Mouse (Mus musculus): Measurements from ENCODE around the gene Olfr1513.
"Not testable (repeated sequence)": the region's sequence is repeated elsewhere in the genome, so short reads cannot be mapped to it uniquely, and the experiment has no call there.

Gene Olfr1513

DNA sequence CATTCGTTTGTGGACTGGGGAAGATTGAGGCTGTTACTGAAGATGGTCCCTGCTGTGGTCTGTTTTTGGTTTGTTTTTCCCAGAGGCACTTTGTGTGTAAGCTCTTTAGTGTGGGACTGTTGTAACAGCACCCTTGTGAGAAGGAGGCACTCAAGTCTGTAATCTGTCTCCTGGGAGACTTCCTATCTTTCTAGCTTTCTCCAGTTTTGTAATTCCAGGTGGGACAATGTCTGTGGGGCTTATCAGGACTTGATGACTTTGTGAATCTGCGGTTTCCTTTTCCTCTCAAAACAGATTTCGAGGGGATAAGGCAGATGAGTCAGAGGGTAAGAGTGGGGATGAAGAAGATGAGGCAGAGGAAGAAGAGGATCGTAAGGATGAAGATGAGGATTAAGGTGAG is at the start of gene Olfr1513:
Gene Olfr1513, minus strand, starts transcription at position 101 of the 400 bp plus-strand sequence.
- DNase-seq (ENCODE audit: extremely low spot score), result no peak

DNA sequence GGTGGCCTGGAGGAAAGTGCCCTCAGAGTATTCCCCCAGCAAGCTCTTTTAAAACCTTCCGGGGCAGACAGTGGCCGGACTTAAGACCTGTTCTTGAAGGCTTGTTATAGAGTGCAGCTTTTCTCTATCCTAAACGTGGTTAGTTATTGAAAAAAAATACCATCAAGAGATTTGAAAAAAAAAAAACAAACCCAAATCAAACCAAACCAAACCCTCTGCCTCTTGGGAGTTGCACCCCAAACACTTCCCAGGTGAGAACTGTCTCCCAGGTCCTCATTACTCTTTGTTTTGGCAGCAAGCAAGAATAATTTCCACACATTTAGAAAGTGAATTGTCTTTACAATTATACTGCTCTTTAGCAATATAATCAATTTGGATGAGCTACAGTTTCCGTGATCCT is 41.1 kb upstream of the Olfr1513 start, which contains the start of gene Olfr1511:
Gene Olfr1511, minus strand, starts transcription at position 101 of the 400 bp plus-strand sequence.
- no peak for DNase-seq (ENCODE audit: extremely low spot score)

DNA sequence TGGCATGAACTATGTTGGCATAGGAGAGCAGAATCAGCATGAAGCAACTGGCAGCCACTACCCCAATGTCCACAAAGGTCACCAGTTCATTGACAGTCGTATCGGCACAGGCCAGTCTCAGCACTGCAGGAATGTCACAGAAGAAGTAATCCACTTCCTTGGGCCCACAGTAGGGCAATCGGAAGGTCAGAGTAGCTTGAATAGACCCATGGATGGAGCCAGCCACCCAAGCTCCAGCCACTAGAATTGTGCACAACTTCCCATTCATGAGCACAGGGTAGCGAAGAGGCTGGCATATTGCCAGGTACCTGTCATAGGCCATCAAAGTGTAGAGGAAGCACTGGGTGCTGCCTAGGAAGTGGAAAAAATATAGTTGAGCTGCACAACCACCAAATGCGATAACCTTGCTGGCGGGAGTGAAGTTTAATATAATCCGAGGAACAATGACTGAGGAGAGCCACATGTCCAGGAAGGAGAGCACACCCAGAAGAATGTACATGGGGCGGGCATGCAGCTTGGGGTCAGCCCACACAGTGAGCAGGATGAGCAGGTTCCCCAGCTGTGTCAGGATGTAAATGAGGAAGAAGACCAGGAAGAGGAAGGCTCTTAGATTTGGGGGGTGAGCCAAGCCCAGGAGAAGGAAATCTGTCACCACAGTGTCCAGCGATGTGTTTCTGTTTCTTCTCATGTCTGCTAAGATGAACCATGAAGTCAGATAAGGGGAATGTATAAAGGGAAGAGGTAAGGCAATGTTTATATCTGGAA is 34.1 kb upstream of the Olfr1513 start:
- DNase-seq (ENCODE audit: extremely low spot score), result not testable (repeated sequence)

DNA sequence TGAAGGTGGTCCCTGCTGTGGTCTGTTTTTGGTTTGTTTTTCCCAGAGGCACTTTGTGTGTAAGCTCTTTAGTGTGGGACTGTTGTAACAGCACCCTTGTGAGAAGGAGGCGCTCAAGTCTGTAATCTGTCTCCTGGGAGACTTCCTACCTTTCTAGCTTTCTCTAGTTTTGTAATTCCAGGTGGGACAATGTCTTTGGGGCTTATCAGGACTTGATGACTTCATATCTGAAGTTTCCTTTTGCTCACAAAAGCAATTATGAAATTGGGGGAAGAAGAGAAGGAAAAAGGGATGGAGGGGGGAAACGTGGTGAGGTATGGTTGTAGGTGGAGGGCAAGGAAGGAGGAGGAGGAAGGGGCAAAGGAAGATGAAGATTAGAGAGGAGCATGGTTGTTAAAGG is 22.9 kb upstream of the Olfr1513 start, which contains the start of gene Olfr1512:
Gene Olfr1512, minus strand, starts transcription at position 101 of the 400 bp plus-strand sequence.
- DNase-seq (ENCODE audit: extremely low spot score), result no peak

DNA sequence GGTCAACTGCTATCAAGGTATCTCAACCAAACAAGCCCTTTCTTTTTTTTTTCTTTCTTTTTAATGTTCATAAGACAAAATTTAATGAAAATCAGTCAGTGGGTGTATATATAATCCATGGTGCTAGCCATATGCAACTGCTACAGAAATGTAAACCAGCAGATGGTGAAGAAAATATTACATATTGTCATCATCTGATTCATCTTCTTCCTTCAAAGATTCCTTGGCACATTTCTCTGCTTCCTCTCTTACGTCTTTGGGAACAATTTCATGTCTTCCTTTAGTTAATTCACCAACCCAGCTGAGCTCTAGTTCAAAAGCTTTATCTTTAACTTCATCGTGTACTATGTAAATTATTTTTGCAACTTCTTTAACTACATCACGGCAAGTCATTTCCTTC is 12.5 kb upstream of the Olfr1513 start:
- DNase-seq (ENCODE audit: extremely low spot score), result no peak

DNA sequence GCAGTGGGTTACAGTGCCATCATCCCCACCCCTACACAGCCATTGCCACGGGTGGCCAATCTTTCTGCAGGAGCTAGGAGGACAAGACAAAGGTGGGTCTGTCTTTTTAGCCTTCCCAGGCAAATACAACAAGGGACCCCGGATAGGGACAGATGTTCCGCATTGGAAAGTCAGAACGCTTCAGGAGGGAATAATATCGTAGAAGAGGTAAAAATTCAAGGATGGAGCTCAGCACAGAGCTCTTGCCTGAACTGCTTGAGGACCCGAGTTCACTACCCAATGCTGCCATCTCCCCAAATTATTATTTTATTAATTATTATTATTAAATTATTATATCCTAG is 16.7 kb downstream of the Olfr1513 start:
- no peak for DNase-seq (ENCODE audit: extremely low spot score)

DNA sequence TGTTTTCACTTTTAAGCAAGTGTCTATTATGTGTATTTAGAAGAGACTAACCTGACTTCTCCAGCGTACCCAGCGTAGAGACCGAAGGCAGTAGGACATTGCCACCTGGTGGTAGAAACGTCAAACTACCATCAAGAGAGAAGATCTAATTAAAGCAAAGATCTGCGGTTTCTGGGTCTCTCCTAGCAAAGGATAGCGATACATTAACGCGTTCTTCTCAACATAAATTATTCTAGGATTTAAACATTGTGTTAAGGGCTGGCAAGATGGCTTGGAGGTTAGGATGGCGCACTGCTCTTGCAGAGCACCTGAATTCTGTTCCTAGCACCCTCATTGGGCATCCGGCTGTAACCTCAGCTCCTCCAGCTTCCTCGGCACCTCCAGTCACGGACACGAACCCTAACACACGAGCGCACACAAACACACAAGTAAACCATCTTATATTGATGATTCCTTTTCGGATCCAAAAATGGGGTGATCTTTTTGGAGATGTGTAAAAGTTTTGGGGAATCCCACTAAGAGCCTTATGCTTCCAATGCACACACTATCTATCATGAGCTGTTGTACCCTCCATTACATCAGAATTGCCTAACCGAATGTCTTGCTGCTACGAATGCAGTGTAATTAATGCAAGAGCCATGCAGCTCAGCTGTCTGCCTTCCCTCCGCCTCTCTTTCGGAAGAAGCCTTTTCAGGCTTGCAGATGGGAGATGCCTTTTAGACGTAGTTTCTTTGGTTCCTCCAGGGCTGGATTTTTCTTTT is 17.3 kb downstream of the Olfr1513 start:
- DNase-seq (ENCODE audit: extremely low spot score), result peak; percentile 68

DNA sequence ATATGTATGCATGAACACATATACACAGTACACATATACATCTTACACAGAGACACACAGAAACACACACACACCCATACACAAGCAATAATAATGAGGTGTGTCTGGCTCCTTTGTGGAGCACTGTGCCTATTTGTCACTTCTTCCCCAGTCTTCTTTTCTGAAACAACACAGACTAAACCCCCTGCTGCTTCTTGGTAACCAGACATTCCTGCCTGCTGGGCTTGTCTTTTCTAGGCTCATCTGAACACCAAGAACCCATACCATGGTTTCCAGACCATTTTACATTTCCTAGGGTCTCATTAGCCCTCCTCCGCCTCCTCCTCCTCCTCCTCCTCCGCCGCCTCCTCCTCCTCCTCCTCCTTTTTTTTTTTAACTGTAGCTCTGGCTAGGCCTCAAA is 24.0 kb downstream of the Olfr1513 start:
- no peak for DNase-seq (ENCODE audit: extremely low spot score)

DNA sequence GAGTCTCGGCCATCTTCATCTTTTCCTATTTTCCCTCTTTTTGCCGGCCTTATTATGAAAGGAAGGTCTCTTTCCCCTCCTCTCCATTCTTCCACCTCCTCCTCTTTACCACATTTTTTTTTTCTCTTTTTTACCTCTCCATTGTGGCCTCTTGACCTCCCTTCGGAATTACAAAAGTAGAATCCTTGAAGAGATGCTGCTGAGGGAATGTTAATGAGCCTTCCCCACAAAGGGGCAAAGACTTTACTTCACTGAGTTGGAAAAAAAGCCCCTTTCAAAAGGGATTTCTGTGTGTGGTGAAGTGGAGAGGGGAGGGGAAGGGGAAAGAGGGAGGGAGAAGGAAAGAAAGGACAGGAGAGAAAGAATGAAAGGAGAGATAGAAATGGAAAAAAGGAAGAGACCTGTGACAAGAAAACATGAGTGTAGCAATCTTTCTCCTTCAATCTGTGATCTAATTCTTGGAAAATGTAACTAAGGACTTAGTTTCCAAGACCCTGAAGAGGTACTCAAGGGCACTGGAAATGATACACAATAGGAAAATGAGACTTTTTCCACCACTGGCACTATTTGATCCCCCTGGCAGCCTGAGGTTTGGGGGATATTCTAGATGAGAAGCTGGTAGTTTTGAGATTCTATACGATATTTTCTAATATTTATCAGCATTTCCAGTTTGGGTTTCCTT is 25.0 kb downstream of the Olfr1513 start:
- peak; percentile 55 for DNase-seq (ENCODE audit: extremely low spot score)

DNA sequence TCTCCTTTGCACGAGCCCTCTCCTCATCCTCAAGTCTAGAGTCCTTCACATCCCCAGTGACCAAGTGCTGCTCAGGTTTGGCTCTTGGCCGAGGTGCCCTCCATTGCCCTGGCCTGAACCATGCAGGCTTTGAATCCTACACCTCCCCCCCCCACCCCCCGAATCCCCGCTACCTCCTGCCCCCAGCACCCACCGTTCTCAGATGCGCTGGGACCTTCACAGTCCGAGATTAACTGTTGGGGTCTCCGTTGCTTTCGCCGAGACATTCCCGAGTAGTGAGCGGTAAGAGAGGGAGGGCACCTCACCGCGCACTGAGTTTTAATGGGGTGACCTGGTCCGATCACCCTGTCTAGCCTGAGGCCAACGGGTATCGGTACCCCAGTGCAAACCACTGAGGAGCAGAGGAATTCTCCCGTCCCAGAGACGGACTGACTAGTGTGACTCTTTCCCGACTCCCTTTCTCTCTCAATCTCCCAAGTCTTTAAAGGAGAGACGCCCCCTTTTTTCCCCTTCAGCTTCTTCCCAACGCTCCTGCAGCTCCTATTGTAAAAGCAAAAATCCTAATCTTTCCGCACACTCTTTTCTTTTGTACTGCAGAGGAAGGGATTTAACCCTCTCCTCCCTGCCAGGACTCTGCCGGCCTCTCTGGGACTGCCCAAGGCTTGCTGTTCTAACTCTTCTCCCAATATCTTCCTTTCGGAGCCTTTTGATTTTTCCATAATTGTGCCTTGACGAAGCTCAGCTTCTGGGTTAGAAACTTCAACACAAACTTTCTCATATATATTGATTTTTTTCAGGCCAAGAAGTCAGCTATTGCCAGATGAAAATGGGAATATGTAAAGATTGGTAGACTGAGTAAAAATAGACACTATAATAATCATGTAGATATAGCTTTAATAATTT is 28.0 kb downstream of the Olfr1513 start, which contains the start of gene Sall2:
Gene Sall2, minus strand, starts transcription at position 853 of the 903 bp plus-strand sequence.
- no peak for DNase-seq (ENCODE audit: extremely low spot score)

DNA sequence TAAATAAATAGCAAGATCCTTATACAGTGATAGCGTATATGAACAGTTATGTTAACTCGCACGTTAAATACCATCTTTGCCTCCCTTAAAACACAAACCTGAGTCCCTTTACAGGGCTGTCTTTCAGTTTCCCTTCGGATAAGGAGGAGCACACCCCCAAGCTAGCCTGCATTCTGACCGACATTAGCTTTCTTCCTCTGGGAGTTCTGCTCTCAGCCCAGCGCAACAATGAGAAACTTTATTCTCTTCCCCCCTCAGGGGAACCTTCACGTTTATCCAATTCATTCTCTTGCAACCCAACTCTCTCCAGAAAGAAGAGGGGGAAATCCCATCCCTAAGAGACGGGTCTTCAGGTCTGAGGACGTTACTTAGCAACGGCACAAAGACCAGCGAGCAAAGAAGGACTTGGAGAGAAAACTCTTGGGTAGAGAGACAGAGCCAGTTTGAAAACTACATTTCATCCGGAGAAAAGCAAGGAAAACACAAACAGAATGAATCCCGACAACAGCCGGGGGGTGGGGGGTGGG is 28.8 kb downstream of the Olfr1513 start:
- DNase-seq (ENCODE audit: extremely low spot score), result peak; percentile 54

DNA sequence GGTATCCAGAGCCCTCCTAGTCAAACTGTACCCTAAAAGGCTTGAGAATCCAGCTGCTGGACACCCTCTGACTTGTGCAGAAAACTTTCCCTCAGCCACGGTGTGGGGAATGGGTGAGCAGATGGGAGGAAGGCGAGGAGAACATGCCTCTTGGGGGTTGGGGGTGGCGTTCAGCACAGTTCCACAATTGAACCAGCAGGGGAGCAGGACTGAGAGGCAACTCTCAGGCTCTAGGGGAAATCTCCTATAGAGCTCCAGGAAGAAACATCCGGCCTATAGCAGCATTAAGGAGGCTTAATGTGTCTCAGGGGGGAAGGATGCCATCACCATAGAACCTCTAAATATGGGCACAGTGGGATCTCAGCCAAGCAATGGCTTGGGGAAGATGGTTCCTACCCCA is 30.3 kb downstream of the Olfr1513 start:
- no peak for DNase-seq (ENCODE audit: extremely low spot score)

DNA sequence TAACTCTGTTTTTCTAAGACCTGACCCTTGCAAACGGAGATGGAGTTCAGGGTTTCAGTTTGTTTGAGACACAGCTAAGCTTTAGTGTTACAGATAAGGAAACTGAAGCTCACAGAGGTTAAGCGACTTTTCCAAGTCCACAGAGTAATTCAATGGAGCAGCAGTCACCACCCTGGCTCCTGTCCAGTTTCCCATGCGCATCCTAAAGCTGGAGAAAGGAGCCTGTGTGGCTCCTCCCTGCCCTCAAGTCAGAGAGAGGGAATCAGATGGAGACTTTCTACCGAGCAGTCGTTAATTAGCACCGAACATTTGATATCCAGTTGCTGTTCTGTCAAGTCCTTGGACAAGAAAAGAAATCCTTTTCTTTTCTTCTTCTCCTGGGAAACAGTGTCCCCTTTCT is 36.8 kb downstream of the Olfr1513 start:
- DNase-seq (ENCODE audit: extremely low spot score), result no peak

DNA sequence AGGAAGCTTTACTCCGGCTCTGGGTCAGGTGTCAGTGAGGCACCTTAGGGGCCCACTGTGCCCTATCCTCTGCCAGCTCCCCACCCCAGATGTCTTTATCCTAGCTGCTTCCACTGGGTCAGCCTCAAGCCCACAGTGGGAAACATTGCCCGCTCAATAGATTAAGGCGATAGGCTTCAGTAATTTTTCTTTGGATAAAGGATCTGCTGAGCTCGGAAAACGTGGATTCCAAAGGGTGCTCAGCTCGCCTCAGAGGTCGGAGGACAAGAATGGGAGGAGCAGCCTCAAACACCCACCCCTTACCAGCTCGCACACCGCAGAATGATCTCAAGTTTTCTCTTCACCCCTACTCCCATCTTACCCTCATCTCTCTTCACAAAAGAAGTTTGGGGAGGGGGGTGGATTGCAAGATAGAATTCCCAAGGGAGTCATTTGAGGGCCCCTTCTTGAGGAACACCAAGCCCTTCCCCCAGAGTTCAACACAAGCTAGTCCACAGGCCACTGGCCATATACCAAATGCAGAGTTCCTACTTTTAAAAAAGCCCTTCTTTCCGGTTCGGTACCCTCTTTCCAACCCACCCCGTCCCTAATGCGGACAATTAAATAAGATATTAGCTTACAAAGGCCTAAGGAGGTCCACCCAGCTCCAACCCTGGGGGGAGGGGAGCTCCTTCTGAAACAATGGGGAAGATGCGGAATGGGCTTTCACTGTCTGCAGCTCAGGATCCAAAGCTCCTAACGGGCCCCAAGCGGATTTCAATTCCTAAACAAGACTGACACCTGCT is 39.6 kb downstream of the Olfr1513 start:
- peak; percentile 89 for DNase-seq (ENCODE audit: extremely low spot score)

DNA sequence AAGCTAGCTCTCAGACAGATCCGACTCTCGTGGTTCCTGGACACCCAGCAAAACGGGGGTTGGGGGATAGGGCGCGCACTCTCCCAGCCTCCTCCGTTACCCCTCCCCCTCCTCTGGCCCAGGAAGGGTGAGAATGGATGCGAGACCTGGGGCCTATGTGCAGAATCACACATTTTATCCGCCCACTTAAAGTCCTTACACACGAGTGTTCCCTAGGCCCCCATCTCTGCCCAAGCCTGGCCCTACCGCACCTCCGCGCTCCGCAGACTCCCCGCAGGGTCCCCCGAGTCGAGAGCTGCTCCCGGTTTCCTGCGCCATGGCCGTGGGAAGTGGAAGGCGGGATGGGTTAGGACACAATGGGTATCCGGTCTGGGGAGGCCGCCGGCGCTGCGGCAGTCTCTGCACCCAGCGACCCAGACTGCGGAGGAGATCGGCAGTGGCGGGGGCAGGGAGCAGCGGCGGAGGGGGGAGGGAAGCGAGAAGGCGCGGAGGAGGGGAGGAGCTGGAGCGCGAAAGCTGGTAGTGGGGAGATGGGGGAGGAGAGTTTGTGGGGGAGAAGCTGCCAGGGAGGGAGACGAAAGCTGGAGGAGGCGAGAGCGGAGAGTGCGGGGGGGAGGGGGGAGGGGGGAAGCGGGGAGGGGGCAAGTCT is 40.3 kb downstream of the Olfr1513 start:
- DNase-seq (ENCODE audit: extremely low spot score), result no peak

DNA sequence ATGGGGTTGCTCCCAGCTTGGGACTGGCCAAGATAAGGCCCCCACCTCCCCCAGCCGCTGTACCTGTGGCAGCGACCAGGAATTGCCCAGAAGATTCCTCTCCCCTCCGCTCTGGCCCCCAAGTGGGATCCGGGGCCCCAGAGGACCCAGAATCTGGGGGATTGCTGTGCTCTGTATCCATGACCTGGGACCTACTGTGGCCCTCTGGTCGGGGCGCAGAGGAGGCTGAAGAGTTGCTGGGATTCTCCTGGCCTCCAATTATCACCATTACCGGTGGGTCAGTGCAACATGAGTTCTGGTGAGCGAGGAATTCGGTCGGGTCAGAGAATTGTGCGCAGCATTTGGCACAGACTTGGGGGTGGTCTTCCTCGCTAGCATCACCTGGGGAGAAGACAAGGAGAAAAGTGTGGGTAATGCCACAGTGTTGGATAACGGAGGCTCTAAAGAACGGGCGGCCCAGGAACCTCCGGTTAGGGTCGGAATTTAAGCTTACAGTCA is 40.9 kb downstream of the Olfr1513 start:
- no peak for DNase-seq (ENCODE audit: extremely low spot score)

DNA sequence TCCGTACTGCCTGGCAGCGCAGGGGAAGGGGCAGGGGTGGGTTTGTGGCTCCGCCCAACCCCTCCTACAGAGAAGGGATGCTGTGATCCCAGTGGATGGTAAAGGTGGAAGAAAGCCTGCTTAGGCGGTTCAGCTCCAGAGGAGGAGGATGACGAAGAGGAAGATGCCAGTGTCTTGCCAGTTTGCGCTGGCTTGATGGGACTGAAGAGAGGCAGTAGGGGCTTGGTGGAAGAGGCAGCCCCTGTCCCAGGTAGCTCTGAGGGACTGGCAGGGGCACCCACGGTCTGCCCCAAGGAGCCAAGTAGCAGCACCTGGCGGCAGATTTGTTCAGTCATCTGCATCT is 41.4 kb downstream of the Olfr1513 start:
- no peak for DNase-seq (ENCODE audit: extremely low spot score)

DNA sequence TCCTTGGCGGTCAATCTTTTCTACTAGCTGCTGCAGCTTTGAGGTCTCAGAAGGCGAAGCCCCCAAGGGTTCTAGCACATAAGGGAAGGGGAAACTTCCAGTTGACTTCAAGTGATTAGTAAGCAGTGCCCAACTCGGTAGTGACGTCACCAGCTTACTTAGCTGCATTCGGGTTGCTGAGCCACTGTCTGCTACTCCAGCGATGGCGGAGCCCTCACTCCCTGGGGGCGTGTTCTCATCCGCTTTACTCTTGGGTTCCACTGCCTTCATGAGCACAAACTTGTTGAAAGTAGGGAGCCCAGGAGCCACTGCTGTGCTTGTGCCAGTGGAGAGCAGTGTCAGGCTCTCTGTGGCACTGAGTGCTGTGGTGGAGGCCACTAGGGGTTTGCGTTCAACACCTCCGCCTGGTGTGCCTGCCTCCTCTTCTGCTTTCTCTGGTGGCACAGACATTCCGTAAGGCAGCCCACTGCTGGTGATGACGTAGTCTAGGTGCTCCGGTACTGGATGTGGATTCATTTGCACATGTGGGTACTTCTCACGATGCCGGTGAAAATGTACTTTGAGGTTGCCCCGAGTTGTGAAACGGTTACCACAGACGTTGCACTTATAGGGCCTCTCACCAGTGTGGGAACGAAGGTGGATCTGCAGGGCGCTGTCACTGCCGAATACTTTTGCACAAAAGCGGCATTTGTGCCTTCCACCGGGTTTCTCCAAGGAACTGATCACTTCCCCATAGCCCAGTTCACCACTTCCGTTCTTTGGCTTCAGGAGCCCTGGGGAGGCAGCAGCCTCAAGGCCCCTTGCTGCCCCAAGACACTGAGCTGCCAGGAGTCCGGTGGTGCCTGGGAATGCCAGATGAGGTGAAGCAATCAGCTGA is 42.0 kb downstream of the Olfr1513 start:
- no peak for DNase-seq (ENCODE audit: extremely low spot score)

DNA sequence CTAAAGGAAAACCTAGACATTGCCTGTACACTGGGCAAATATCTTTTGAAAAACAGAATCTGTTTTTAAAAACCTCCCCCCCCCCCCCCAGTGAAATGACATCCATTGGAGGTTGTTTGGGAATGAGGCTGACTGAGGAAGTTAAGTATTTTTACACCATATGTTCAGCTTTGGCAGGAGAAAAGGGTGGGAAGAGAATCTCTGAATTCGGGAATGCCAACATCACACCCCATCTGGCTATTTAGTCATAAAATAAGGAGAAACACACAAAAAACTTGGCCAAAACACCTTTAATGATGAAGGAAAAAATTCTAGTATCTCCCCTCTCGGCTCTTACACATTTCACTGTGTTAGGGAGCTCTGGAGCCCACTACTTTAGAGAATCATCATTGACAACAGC is 45.3 kb downstream of the Olfr1513 start:
- no peak for DNase-seq (ENCODE audit: extremely low spot score)
